Mouse (Mus musculus) ES-Bruce4 (cell line): ENCODE results near the gene Lrrc38. TPM values are rescaled to one million over a fixed set of nuclear protein-coding genes. Genes with fewer than 3 reads are reported as not detected.
A peak's percentile ranks its signal among the peaks of the same experiment; 100 is the strongest.

Source experiments
- H3K27ac ChIP-seq: 2 replicates; pipeline ENCODE4 v1.5.1; 2012; ENCODE audit warnings: low read length, inconsistent platforms; ENCODE audit not compliant: insufficient read depth
- H3K27me3 ChIP-seq: 2 replicates; pipeline ENCODE4 v1.6.1; 2012; ENCODE audit warnings: mild to moderate bottlenecking, low read length, inconsistent platforms; ENCODE audit not compliant: control insufficient read depth, poor library complexity, insufficient read depth, severe bottlenecking
- H3K36me3 ChIP-seq: 2 replicates; pipeline ENCODE4 v1.6.1; 2012; ENCODE audit warnings: inconsistent platforms, mild to moderate bottlenecking, low read length, moderate library complexity; ENCODE audit not compliant: control insufficient read depth, poor library complexity, insufficient read depth, severe bottlenecking
- H3K4me1 ChIP-seq: one replicate; pipeline ENCODE4 v1.8.1; 2011; ENCODE audit warnings: low read length; ENCODE audit not compliant: control insufficient read depth, insufficient read depth
- H3K4me3 ChIP-seq: 2 replicates; pipeline ENCODE4 v1.5.1; 2011; ENCODE audit warnings: low read depth, mild to moderate bottlenecking, low read length
- H3K9ac ChIP-seq: 2 replicates; pipeline ENCODE4 v1.6.1; 2012; ENCODE audit warnings: low read depth, mild to moderate bottlenecking, inconsistent platforms; ENCODE audit not compliant: poor library complexity, severe bottlenecking
- H3K9me3 ChIP-seq: replicated peaks from 2 replicates; pipeline ENCODE4 v1.6.1; 2012; ENCODE audit warnings: mild to moderate bottlenecking, low read length, inconsistent platforms; ENCODE audit not compliant: control insufficient read depth, poor library complexity, insufficient read depth, severe bottlenecking
- CTCF ChIP-seq: IDR thresholded peaks from one replicate; pipeline ENCODE4 v1.8.1; 2011; ENCODE audit warnings: low read depth, low read length
- EP300 ChIP-seq: IDR thresholded peaks from 2 replicates; pipeline ENCODE4 v1.6.1; 2011; ENCODE audit warnings: low read depth, low read length; ENCODE audit not compliant: insufficient read depth
- POLR2A ChIP-seq: IDR thresholded peaks from one replicate; pipeline ENCODE4 v1.8.1; 2011; ENCODE audit warnings: low read length; ENCODE audit not compliant: insufficient read depth
- polyA plus RNA-seq: library from polyadenylated mRNA; stranded (reverse); fragments of >200 nt; gene quantifications from 2 replicates; pipeline ENCODE4 v1.2.4, GENCODE M21; 2011; ENCODE audit warnings: low read depth; ENCODE audit not compliant: missing spikeins, insufficient read depth, insufficient read length

Lrrc38 gene
- polyA plus RNA-seq, result not detected in 2 replicates

DNA sequence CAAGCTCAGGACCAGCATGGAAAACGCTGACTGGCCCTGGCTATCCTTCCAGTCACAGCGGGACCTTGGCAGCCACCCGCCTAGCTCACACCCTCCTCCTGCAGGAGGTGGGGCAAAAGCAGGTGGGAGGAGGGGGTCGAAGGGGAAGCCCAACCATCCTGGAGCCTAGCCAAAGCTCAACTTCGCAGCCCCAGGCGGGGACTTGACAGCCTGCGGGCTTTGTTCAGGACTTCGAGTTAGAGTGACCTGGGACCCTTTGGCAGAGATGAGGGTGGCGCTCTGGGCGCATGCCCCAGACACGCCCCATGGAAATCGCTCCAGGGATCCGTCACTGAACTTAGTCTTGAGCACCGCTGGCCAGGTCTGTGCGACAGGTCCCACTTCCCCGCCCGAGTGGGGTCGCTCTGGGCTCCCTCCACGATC, at the start of gene Lrrc38:
Lrrc38 (plus strand) TSS at position 274 of the 423 bp plus-strand sequence.
- no peak within 1 kb of the TSS for H3K27ac ChIP-seq
- peaks cover 10% of the 10 kb centered on the region; the same call in 1 of the 2 replicates for H3K27me3 ChIP-seq

DNA sequence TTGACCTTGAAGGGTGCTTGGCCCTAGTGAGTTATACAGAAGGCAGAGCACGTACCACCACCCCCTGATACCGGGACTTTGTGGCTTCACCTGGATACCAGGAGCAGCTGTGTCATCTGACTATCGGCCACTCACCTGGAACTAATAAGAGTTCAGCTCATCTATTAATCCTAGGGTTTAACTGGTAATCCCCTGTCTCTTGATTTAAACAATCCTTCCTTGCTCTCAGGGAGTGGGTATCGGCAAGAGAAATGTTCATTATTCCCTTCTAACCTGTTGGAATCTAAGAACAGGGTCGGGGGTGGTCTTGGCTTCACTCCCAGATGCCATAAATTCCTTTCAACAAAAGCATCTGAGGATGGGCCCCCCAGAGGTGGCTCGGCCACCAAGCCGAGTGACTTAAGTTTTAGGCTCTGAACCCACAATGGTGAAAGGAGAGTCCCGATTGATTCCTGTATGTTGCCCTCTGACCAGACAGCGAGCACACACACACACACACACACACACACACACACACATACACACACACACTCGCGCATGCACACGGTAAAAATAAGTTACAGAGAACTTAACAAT, 49.4 kb upstream of the Lrrc38 start:
- Histone ChIP-seq H3K36me3 (no peaks in the 10 kb centered on the region), H3K27ac (peak overlapping the region; percentile 29; the same call in 1 of the 2 replicates), H3K9ac (peak overlapping the region; percentile 54), H3K9me3 (no peaks in the 10 kb centered on the region), H3K4me3 (peak overlapping the region; percentile 84), H3K27me3 (no peaks in the 10 kb centered on the region), H3K4me1 (peaks cover 7% of the 10 kb centered on the region)
- TF ChIP-seq CTCF, result no peak
- TF ChIP-seq POLR2A, result no peak
- TF ChIP-seq EP300, result no peak

More for the DNA sequence above, at the start of gene Lrrc38:
- Histone ChIP-seq H3K36me3 (no peaks in the 10 kb centered on the region), H3K9ac (peak within 1 kb of the TSS; percentile 52), H3K4me3 (peak within 1 kb of the TSS; percentile 57), H3K9me3 (no peaks in the 10 kb centered on the region), H3K4me1 (no peaks in the 10 kb centered on the region)
- TF ChIP-seq CTCF, result no peak
- TF ChIP-seq EP300, result no peak
- no peak for TF ChIP-seq POLR2A

DNA sequence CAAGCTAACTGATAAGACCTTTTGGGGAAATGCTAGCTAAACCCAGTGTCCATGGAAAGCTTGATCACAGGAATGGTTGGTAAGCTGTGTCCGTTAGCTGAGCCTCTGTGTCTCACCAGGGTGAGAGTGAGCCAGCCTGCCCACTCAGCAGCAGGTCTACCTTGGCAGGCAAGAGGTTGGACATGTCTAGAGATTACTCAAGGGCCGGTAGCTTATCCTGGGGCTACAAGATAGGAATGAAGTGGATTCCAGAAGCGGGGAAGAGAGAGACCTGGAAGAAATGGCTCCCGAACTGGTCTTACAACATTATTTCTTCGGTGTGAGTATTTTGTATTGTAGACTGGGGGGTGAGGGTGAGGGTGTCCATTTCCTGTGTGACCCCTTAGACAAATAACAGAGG, 48.5 kb upstream of the Lrrc38 start:
- Histone ChIP-seq H3K36me3 (no peaks in the 10 kb centered on the region), H3K27ac (peak overlapping the region; percentile 75), H3K27me3 (no peaks in the 10 kb centered on the region), H3K4me1 (peaks cover 9% of the 10 kb centered on the region), H3K9ac (0 out of 2 replicates have a peak overlapping the region, but pooled peaks have one; percentile 54), H3K9me3 (no peaks in the 10 kb centered on the region), H3K4me3 (peak overlapping the region; percentile 84)
- no peak for TF ChIP-seq EP300
- no peak for TF ChIP-seq POLR2A
- no peak for TF ChIP-seq CTCF

DNA sequence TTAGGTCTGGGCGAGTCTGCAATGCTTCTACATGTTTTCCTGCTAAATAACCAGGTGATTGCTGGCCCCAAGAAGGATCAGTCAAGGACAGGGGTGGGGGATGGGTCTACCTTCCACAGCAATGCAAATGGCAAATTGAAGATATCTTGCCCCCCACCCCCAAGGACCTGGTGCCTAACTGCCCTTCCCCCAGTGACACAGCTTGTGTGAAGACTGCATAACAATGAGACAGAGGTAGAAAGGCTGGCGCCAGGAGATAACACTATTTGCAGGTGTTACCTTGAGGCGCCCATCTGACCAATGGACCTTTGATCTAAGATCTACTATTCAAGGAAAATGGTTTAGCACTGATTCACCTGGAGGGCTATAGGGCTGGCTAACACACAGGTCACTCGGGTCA, 47.7 kb upstream of the Lrrc38 start:
- H3K27me3 ChIP-seq, result no peaks in the 10 kb centered on the region
- peak overlapping the region; percentile 82 for H3K27ac ChIP-seq
- TF ChIP-seq CTCF (no peak), POLR2A (peak; percentile 14), EP300 (peak; percentile 100)
- H3K4me1 ChIP-seq, result peaks cover 9% of the 10 kb centered on the region
- H3K9me3 ChIP-seq, result no peaks in the 10 kb centered on the region
- H3K9ac ChIP-seq, result no peak overlapping the region
- H3K4me3 ChIP-seq, result peak overlapping the region; percentile 40
- H3K36me3 ChIP-seq, result no peaks in the 10 kb centered on the region

DNA sequence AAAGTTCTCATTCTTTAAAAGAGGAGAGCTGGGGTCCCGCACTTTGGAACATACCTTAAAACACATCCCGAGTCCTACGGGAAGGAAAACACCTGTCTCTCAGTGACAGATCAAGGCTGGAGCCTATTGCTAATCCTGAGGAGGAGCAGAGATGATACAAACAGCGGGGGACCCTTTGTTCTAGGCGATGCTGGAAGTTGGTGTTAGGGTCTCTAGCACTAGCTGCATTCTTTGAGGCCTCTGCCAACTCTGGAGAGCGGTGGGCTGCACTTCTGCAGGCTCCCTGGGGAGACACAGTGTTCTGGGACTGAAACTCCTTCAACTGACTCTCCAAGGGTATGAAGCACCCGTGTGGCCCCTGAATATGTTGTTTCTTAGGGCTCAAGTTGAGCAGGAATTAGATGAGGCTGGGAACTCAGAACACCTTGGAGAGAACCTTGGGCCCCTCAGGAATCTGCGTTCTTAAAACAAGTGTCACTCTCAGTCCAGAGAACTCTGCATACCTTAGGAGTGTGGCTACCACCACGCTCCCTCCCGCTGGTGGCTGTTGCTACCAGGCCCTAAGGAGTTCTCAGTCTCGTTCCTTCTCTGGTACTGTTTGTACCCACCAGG, 47.2 kb upstream of the Lrrc38 start:
- H3K4me3 ChIP-seq, result peak overlapping the region; percentile 14
- peak overlapping the region; percentile 82 for H3K27ac ChIP-seq

DNA sequence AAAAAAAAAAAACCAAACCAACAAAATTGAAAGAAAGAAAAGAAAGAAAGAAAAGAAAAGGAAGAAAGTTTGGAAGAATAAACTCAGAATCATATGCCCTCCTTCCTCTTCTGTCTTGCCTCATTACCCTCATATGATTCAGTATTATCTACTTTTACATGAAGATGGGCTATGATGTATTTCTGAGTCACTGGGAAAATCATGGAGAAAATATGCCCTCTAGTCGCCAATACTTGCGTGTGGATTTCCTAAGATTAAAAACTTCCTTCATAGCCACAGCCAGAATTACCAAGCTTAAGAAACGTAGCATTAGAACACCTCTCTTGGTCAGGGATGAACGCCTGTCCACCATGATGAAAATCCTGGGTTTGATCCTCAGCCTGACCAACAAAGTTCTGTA, 44.5 kb upstream of the Lrrc38 start:
- no peaks in the 10 kb centered on the region for H3K27me3 ChIP-seq
- H3K9me3 ChIP-seq, result no peaks in the 10 kb centered on the region
- H3K4me1 ChIP-seq, result peaks cover 9% of the 10 kb centered on the region
- no peak overlapping the region for H3K4me3 ChIP-seq
- H3K36me3 ChIP-seq, result no peaks in the 10 kb centered on the region
- TF ChIP-seq POLR2A, result no peak
- no peak for TF ChIP-seq EP300
- no peak for TF ChIP-seq CTCF
- H3K9ac ChIP-seq, result no peak overlapping the region
- no peak overlapping the region for H3K27ac ChIP-seq

More for the DNA sequence above, 47.2 kb upstream of the Lrrc38 start:
- peaks cover 9% of the 10 kb centered on the region for H3K4me1 ChIP-seq
- H3K9ac ChIP-seq, result no peak overlapping the region
- H3K27me3 ChIP-seq, result no peaks in the 10 kb centered on the region
- TF ChIP-seq POLR2A (no peak), CTCF (no peak), EP300 (peak; percentile 64; the same call in 1 of the 2 replicates)
- H3K36me3 ChIP-seq, result no peaks in the 10 kb centered on the region
- H3K9me3 ChIP-seq, result no peaks in the 10 kb centered on the region
